Mouse (Mus musculus): ENCODE results near the gene Pold2. TPM values are rescaled to one million over a fixed set of nuclear protein-coding genes. Genes with fewer than 3 reads are reported as not detected.
A peak's percentile ranks its signal among the peaks of the same experiment; 100 is the strongest.

Gene Pold2
- polyA plus RNA-seq, 1 experiment from 2014 or later: 160 TPM

DNA sequence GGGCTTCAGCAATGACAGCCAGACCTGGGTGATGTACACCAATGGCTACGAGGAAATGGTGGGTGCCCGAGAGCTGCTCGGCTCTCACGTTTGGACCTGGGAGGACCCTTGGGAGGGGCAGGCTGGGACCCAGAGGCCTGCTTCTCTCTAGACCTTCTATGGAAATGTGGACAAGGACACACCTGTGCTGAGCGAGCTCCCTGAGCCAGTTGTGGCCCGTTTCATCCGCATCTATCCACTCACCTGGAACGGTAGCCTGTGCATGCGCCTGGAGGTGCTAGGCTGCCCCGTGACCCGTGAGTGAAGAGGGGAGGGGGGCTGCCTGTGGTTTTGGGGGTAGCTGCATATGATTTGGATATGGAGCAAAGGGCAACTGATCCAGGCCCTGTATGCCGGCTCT is 9.8 kb downstream of the Pold2 start:
- DNase-seq (ENCODE audit: low spot score): no peak
- Histone ChIP-seq H3K36me3 (peaks cover 47% of the 10 kb centered on the region), H3K27ac (replicated peaks) (no peak overlapping the region), H3K4me3 (no peak overlapping the region), H3K27me3 (ENCODE audit: low read depth, poor library complexity, severe bottlenecking) (peaks cover 11% of the 10 kb centered on the region), H3K4me1 (peaks cover 4% of the 10 kb centered on the region; the same call in 1 of the 2 replicates), H3K9me3 (replicated peaks) (no peaks in the 10 kb centered on the region)
- 93% methylated on average over 12 of the region's 12 CpGs for WGBS

DNA sequence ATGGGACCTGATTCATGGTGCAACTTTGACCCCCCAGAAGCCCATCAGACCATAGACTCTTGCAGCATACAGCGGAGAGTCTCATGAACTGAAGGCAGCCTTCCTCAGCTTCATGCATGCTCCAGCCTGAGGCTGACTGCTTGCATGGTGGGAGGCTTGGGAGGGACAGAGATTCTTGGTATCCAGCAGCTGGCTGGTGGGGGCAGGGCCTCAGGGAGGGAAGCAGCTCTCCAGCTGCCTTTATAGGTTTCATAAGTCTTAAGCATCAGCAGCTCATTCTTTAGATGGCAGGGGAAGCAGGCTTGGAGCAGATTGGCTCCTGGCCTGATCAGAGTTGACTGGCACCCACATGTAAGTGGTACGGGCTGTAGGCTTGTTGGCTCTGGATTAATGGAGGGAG is 10.9 kb downstream of the Pold2 start:
- WGBS: 92% methylated on average over 2 of the region's 2 CpGs
- Histone ChIP-seq H3K4me1 (peaks cover 11% of the 10 kb centered on the region), H3K4me3 (no peak overlapping the region), H3K27ac (replicated peaks) (no peak overlapping the region), H3K36me3 (peaks cover 35% of the 10 kb centered on the region), H3K9me3 (replicated peaks) (no peaks in the 10 kb centered on the region), H3K27me3 (ENCODE audit: low read depth, poor library complexity, severe bottlenecking) (peaks cover 22% of the 10 kb centered on the region)
- DNase-seq (ENCODE audit: low spot score): no peak

DNA sequence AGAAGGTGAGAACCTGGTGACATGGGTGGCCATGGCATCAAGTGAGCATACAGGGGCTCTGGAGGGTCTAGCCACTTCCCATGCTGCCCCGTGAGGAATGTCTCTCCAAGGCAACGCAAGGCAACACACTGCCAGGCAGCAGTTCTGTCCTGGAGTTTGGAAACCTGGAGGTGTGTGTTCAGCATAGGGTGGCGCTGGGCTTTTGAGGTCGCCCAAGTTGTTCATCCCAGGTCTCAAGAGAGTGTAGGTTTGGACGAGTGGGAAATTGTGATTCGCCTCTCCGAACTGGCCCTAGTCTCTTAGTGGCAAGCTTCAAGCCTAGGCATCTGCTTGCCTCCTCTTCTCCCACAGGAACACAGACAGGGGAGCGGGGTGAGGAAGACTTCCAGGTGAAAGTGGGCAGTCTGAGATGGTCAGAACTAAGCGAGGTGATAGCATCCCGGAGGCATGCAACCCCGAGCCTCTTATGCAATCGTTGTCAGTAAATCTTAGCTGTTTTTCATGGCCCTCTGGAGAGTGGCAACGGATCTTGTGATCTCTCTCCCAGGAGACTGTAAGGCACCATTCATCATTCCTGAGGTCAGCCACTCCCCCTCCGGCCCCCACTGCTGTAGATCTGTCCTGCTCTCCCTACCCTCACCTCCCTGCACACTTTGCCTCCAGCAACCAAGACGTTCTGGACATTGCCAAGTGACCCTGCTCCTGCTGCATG is 15.5 kb downstream of the Pold2 start:
- no peak overlapping the region; the same call in 1 of the 2 replicates for H3K27ac ChIP-seq (replicated peaks)
- H3K9me3 ChIP-seq (replicated peaks): no peaks in the 10 kb centered on the region; the same call in 1 of the 2 replicates
- DNase-seq (ENCODE audit: low spot score): no peak
- peaks cover 50% of the 10 kb centered on the region for H3K27me3 ChIP-seq (ENCODE audit: low read depth, poor library complexity, severe bottlenecking)
- peak overlapping the region; percentile 51 for H3K4me3 ChIP-seq
- H3K4me1 ChIP-seq: peaks cover 22% of the 10 kb centered on the region
- 35% methylated on average over 15 of the region's 15 CpGs for WGBS
- H3K36me3 ChIP-seq: no peaks in the 10 kb centered on the region

DNA sequence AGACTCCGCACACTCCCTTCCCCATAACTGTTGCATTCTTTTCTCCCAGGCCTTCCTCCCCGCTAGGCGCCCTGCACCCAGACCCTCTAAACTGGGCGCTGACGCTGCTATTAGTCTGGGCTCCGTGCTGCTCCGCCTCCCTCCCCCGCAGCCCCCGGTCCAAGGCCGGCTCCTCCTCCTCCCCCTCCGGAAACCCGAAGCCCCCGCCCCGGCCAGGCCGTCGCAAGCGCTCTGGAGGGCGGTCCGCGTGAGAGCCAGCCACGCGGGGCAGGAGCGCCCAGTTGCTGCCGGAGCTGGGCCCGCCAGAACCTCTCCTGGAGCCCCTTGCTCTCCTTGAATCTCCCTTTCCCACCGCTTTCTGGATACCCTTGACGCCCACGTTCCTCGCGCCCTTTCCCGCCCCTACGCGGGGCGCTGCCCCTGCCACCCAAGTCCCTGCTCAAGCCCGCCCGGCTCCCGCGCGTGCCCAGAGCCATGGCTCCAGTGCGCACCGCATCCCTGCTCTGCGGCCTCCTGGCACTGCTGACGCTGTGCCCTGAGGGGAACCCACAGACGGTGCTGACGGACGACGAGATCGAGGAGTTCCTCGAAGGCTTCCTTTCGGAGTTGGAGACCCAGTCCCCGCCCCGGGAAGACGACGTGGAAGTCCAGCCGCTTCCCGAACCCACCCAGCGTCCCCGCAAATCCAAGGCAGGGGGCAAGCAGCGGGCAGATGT is 16.3 kb downstream of the Pold2 start, which contains the start of gene Aebp1:
Aebp1 (plus strand) TSS at position 270 of the 716 bp plus-strand sequence.
- Histone ChIP-seq H3K27ac (replicated peaks) (peak within 1 kb of the TSS; percentile 71; the same call in 1 of the 2 replicates), H3K4me1 (peaks cover 18% of the 10 kb centered on the region), H3K4me3 (peak within 1 kb of the TSS; percentile 51), H3K36me3 (no peaks in the 10 kb centered on the region), H3K9me3 (replicated peaks) (no peaks in the 10 kb centered on the region; the same call in 1 of the 2 replicates), H3K27me3 (ENCODE audit: low read depth, poor library complexity, severe bottlenecking) (peaks cover 50% of the 10 kb centered on the region)
- DNase-seq (ENCODE audit: low spot score): peak; percentile 43
- WGBS: 4% methylated on average over 59 of the region's 59 CpGs

DNA sequence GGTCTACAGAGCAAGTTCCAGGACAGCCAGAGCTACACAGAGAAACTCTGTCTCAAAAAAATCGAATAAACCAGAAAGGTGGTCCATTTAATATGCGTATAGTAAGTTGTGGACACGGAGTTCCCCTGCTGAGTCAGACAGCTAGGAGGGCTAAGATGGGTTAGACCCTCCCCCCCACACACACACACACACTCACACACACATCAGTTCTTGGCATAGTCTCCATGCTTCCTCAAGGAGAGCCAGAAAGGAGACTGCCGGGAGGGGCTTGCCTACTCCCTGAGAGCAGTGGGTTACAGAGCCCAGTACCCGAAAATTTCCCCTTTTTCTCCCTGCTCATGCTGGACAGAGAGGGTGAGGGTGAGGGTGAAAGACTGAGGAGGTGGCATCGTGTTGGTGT is 17.5 kb downstream of the Pold2 start:
- WGBS: 68% methylated on average over 6 of the region's 6 CpGs
- no peak overlapping the region for H3K27ac ChIP-seq (replicated peaks)
- H3K4me3 ChIP-seq: no peak overlapping the region
- H3K27me3 ChIP-seq (ENCODE audit: low read depth, poor library complexity, severe bottlenecking): peaks cover 50% of the 10 kb centered on the region
- no peaks in the 10 kb centered on the region; the same call in 1 of the 2 replicates for H3K9me3 ChIP-seq (replicated peaks)
- no peak for DNase-seq (ENCODE audit: low spot score)
- peaks cover 22% of the 10 kb centered on the region for H3K4me1 ChIP-seq
- no peaks in the 10 kb centered on the region for H3K36me3 ChIP-seq

DNA sequence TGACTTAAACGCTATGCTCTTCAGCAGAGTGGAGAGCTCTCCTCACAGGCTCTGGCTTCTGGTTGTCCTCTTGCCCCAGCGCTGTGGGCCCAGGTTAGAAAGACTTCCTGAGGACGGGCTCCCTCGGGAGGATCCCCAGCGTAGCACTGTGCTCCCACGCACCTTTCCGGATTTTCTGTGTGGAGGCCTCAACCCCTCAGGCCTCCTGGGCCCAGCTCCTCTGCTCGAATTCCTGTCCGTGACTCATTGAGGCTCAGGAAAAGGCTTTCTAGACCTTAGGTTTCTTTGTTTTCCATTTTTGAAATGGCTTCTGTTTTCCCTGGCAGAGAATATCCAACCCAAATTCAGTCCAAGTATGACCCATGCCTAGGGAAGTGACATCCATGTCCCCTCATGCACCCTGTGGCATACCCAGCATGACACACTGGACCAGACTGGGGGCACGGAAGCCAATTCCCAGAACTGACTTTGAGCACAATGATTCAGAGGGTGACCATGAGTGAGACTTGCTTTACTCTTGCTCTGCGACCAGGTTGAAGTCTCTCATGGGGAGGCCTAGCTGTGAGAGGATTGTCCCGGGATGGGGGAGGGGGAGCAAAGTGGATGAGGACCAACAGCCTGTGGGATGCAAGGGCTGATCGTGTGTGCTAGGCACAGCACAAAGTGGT is 18.1 kb downstream of the Pold2 start:
- no peak overlapping the region for H3K4me3 ChIP-seq
- H3K9me3 ChIP-seq (replicated peaks): no peaks in the 10 kb centered on the region; the same call in 1 of the 2 replicates
- peaks cover 50% of the 10 kb centered on the region for H3K27me3 ChIP-seq (ENCODE audit: low read depth, poor library complexity, severe bottlenecking)
- WGBS: 85% methylated on average over 13 of the region's 13 CpGs
- H3K4me1 ChIP-seq: peaks cover 22% of the 10 kb centered on the region
- no peak overlapping the region for H3K27ac ChIP-seq (replicated peaks)
- no peaks in the 10 kb centered on the region for H3K36me3 ChIP-seq
- no peak for DNase-seq (ENCODE audit: low spot score)

DNA sequence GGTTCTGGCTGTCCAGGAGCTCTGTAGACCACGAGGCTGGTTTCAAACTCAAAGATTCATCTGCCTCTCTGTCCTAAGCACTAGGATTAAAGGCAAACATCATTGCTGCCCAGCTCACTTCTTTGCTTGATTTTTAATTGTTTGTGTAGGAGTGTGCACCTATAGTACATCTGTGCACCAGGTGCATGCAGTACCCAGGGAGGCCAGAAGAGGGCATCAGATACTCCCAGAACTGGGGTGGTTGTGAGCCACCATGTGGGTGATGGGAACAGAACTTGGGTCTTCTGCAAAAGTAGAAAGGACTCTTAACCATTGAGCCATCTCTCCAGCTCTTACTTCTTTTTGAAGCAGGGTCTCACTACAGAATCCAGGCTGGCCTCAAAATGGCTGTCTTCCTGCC is 19.4 kb downstream of the Pold2 start:
- DNase-seq (ENCODE audit: low spot score): no peak
- H3K9me3 ChIP-seq (replicated peaks): no peaks in the 10 kb centered on the region; the same call in 1 of the 2 replicates
- H3K4me1 ChIP-seq: peaks cover 22% of the 10 kb centered on the region
- 85% methylated on average over 1 of the region's 1 CpGs for WGBS
- no peak overlapping the region for H3K27ac ChIP-seq (replicated peaks)
- peaks cover 43% of the 10 kb centered on the region for H3K27me3 ChIP-seq (ENCODE audit: low read depth, poor library complexity, severe bottlenecking)
- H3K4me3 ChIP-seq: no peak overlapping the region
- no peaks in the 10 kb centered on the region for H3K36me3 ChIP-seq

DNA sequence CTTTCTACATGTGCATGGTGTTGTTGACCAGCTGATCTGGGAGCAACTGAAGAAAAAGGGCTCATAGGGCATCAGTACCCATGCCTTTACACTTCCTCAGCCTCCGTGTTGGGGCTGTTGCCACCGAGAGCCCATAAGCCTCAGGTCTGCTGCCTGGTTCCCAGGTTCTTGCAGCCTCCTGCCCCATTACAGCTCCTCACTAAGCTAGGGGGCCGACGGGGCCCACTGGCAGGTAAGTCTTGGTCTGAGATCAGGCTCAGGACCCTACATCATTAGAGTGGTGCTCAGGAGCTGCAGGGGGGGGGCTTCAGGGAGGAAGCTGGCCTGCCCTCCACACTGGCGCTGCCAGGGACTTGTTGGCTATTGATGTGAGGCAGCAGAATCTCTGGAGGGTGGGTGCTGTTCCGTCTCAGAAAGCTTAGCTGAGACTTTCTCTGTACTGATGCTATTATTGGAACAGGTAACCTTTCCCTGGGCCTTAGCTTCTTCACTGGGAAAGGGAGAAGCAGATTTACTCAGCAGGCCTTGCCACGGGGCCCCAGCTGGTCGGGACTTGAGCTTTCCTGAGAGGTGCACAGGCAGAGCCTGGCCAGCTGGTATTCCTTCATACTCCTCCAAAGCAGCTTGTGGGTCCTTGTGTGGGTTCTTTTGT is 21.5 kb downstream of the Pold2 start:
- no peaks in the 10 kb centered on the region for H3K36me3 ChIP-seq
- DNase-seq (ENCODE audit: low spot score): no peak
- WGBS: 77% methylated on average over 8 of the region's 8 CpGs
- H3K27me3 ChIP-seq (ENCODE audit: low read depth, poor library complexity, severe bottlenecking): peaks cover 21% of the 10 kb centered on the region
- H3K9me3 ChIP-seq (replicated peaks): no peaks in the 10 kb centered on the region; the same call in 1 of the 2 replicates
- H3K4me3 ChIP-seq: no peak overlapping the region
- H3K4me1 ChIP-seq: peaks cover 9% of the 10 kb centered on the region
- H3K27ac ChIP-seq (replicated peaks): no peak overlapping the region

DNA sequence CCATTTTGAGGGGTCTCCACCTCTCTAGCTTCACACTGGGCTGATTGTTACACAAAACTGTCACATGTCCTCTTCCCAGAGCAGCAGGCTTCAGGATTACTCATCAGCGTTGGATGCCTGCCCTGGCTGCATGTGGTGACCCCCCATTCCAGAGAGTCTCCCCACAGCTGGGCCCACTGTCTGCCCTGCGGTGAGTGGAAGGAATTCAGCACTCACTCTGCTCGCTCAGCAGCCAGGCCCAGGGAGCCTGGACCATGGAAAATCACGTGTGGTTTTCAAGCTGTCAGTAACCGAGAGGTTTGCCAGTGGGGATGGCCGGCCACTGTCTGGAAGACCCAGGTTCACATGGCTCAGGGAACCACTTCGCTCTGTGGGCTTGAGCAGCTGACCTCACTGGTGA is 22.2 kb downstream of the Pold2 start:
- 45% methylated on average over 7 of the region's 7 CpGs for WGBS
- Histone ChIP-seq H3K27me3 (ENCODE audit: low read depth, poor library complexity, severe bottlenecking) (peaks cover 14% of the 10 kb centered on the region), H3K4me3 (no peak overlapping the region), H3K9me3 (replicated peaks) (no peaks in the 10 kb centered on the region; the same call in 1 of the 2 replicates), H3K4me1 (peaks cover 4% of the 10 kb centered on the region), H3K27ac (replicated peaks) (no peak overlapping the region), H3K36me3 (no peaks in the 10 kb centered on the region)
- no peak for DNase-seq (ENCODE audit: low spot score)

DNA sequence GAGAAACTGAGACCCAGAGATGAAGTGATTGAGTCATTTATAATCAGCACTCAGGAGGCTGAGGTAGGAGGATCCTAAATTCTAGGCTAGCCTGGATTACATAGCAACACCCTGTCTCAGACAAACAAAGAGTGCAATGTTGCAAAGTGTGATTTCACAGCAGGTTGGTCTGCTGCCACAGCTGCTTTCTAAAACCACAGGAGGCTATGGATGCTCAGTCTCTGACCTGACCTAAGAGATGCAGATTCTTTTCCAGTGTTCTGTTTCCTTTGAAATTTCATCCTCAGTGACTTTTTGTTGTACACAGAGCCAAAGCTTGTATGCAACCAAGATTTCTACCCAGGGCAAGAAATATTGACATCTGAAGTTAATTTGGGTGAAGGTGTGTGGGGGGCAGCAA is 22.6 kb downstream of the Pold2 start:
- H3K27ac ChIP-seq (replicated peaks): no peak overlapping the region
- no peak for DNase-seq (ENCODE audit: low spot score)
- H3K36me3 ChIP-seq: no peaks in the 10 kb centered on the region
- no peaks in the 10 kb centered on the region; the same call in 1 of the 2 replicates for H3K9me3 ChIP-seq (replicated peaks)
- H3K4me3 ChIP-seq: no peak overlapping the region
- peaks cover 10% of the 10 kb centered on the region for H3K27me3 ChIP-seq (ENCODE audit: low read depth, poor library complexity, severe bottlenecking)
- H3K4me1 ChIP-seq: peaks cover 4% of the 10 kb centered on the region; the same call in 1 of the 2 replicates

DNA sequence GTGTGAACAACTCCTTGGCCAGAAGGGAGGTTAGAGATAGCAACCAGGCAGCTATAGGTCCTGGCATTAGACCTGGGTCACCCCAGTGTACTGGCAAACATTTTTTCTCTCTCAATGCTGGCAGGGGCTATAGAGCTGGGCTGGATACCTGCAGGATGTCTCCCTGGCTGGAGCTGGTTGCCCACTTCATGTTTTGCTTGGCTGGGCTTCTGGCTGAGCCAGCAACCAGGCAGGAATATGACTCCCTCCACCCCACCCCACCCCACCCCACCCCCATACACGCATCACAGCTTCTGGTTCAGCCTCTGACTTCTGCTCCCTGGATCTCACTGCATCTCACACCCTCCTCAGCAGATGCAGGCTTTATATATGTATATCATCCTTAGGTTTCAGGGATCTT is 25.8 kb downstream of the Pold2 start:
- H3K9me3 ChIP-seq (replicated peaks): no peaks in the 10 kb centered on the region
- H3K27ac ChIP-seq (replicated peaks): no peak overlapping the region
- H3K27me3 ChIP-seq (ENCODE audit: low read depth, poor library complexity, severe bottlenecking): no peaks in the 10 kb centered on the region
- 56% methylated on average over 1 of the region's 1 CpGs for WGBS
- no peaks in the 10 kb centered on the region for H3K36me3 ChIP-seq
- no peak overlapping the region for H3K4me3 ChIP-seq
- DNase-seq (ENCODE audit: low spot score): no peak
- H3K4me1 ChIP-seq: 0 out of 2 replicates have a peak, but pooled peaks cover 4% of the 10 kb centered on the region

DNA sequence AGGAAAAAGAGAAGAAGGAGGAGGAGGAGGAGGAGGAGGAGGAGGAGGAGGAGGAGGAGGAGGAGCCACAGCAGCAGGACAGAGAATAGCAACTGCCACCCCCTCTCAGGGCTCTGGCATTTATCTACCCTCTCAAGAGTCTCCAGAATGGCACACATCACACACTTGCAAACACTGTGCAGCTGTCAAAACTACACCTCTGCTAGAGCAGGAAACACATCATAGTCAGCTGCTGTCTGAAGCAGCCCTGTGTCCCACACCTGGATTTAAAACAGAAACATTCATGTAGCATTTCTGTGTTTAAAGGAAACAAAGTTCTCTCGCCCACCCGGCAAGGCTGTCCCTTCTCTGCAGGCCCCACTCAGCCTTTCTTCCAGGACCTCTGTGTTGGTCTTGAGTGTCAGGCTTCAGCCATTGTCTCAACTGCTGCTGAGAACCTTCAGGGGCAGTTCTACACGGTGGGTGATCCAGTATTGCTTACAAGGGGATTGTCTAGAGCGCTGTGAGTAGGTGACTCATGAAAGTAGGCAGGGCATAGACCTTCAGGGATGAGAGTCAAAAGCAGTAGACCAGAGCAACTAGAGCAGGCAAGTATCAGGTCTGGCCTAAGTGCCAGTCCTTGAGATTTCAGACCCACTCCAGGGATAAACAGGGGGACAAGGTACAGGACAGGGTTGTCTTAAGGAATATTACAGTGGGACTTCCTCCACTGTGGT is 26.9 kb downstream of the Pold2 start:
- no peak overlapping the region for H3K4me3 ChIP-seq
- 64% methylated on average over 4 of the region's 4 CpGs for WGBS
- no peaks in the 10 kb centered on the region for H3K27me3 ChIP-seq (ENCODE audit: low read depth, poor library complexity, severe bottlenecking)
- H3K9me3 ChIP-seq (replicated peaks): 0 out of 2 replicates have a peak, but pooled peaks cover 3% of the 10 kb centered on the region
- no peaks in the 10 kb centered on the region for H3K36me3 ChIP-seq
- no peak for DNase-seq (ENCODE audit: low spot score)
- H3K27ac ChIP-seq (replicated peaks): no peak overlapping the region
- 0 out of 2 replicates have a peak, but pooled peaks cover 4% of the 10 kb centered on the region for H3K4me1 ChIP-seq
